Mouse (Mus musculus): ENCODE data around the gene Nudcd3.

Nudcd3 gene

GRCm38 (mm10) chr11:6178673-6179166 lies 21.5 kb downstream of the Nudcd3 start:
- peak; percentile 39 for DNase-seq (ENCODE audit: inconsistent ontology term)

DNA sequence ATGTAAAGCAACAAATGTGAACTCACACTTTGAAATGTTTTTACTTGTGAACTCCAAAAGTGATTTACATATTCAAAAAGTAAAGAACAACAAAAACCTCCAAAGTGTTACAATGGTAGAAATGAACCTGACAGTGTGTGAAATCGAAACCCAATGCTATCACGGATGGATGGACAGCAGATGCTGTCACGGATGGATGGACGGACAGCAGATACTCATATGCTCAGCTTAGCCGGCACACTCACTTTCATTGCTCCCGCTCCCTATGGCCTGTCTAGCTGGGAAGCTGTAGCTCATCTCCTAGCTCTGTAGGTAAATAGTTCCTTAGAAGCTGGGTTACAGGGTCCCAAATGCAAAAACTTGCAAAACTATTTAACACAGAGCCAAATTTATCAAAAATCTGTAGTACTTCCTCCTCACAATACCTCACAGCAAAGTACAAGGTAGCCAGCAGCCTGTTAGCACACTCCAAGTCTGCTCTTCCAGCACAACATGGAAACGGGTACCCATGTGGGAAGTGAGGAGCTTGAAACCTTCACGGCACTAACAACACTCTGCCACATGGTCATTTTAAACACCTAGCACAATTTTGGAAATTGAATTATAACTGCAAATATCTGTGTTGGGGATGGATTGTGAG lies 22.3 kb downstream of the Nudcd3 start:
- peak; percentile 21 for DNase-seq (ENCODE audit: inconsistent ontology term)

GRCm38 (mm10) chr11:6175506-6175905 lies 24.7 kb downstream of the Nudcd3 start:
- no peak for DNase-seq (ENCODE audit: inconsistent ontology term)

DNA sequence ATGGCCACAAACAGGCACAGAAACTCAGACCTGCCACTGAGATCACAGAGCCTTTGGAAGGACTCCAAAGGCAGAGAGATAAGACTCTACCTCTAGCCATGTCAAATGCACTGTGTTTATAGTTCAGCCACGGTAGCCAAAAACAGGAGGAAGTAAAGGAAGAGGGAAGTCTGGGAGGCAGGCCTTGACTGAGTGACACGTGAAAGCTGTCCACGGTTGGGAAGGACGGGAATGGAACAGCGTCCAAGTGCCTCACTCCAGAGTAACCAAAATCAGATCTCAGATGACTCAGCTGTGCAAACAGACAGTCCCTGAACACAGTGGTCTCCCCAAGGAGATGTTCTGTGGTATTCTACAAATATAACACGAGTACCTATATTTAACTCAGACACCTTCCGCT lies 25.5 kb downstream of the Nudcd3 start:
- DNase-seq (ENCODE audit: inconsistent ontology term), result no peak

- peak; percentile 5 for DNase-seq (ENCODE audit: inconsistent ontology term)
Measured at GRCm38 (mm10) chr11:6169041-6169663, 31.1 kb downstream of the Nudcd3 start.

- no peak for DNase-seq (ENCODE audit: inconsistent ontology term)
Measured at GRCm38 (mm10) chr11:6166351-6166750, 33.9 kb downstream of the Nudcd3 start.

GRCm38 (mm10) chr11:6165391-6166081 lies 34.7 kb downstream of the Nudcd3 start:
- no peak for DNase-seq (ENCODE audit: inconsistent ontology term)

GRCm38 (mm10) chr11:6164781-6165180 lies 35.4 kb downstream of the Nudcd3 start:
- DNase-seq (ENCODE audit: inconsistent ontology term), result no peak

- no peak for DNase-seq (ENCODE audit: inconsistent ontology term)
Measured at GRCm38 (mm10) chr11:6163706-6164105, 36.5 kb downstream of the Nudcd3 start.

DNA sequence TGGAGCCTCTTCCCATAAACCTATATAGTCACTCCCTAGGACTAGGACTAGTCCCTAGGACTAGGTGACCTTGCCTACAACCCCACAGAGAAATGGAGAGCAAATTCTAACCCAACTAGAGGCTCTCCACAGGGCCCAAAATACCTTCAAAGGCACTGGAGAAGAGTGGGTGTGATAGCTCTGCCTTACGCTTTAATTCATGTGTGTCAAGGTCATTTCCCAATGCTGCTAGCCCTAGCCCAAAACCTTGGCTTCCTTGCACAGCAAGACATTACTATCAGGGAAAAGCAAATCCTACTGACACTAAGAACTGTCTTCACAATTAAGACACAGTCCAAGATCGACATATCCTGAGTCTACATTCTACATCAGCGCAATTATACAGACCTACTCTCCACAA lies 37.2 kb downstream of the Nudcd3 start:
- DNase-seq (ENCODE audit: inconsistent ontology term), result no peak

DNA sequence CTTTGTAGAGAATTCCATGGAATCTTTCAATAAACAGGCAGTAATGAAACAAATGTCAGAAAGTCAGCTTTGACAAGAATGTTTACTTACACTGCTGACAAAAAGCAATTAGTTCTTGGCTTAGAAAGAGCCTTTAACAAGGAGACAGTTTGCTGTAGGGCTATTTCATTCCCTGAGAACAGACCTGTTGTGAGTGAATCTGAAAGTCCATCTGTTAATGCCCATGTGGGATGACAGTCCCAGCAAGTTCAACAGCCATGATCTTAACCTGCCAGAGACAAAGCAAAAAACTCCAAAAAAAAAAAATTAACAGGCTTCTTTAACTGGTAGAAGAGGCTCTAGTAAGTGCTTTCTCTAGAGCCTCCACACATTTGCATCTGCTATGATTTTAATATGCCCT lies 38.7 kb downstream of the Nudcd3 start:
- no peak for DNase-seq (ENCODE audit: inconsistent ontology term)

DNA sequence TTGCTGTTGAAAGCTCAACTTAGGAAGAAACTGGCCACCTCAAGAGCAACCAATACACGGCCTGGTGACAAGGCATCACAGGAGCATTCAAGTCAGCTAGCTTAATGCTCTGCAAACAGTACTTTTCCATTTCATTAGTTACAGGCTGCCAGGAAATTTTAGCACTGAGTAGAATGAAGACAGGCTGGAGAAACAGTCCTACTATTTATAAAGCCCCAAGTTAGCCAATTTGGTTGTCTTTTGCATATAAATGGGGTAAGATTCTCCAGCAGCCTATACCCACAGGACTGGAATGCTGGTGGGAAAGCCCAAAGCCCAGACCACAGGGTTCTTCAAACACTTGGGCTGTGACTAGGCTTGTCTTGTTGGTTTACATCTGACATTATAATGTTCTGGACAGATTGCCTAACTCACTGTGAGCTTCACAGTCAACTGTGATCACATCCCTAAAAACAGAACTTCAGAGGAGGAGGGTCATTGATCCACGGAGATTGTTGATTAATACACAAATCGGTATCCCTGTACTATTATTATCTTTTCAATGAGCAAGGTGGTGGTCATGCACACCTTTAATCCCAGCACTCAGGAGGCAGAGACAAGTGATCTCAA lies 39.4 kb downstream of the Nudcd3 start:
- peak; percentile 60 for DNase-seq (ENCODE audit: inconsistent ontology term)

- no peak for DNase-seq (ENCODE audit: inconsistent ontology term)
Measured at GRCm38 (mm10) chr11:6159704-6160275, 40.4 kb downstream of the Nudcd3 start.

DNA sequence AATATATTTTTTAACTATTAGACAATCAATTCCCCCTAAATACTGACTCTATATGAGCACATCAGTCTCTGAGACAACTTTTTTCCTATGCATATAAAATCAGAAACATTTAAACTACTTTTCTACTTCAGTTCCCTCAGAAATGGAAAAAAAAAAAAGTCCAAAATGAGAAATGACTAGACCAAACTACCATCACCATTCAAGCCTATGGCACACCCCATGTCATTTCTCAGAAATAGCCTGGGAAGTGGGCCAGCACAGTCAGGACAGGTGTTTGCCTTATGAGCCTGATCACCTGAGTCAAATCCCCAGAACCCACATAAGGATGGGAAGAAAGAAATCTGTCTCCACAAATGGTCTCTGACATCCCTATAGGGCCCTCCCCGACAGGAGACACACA lies 41.7 kb downstream of the Nudcd3 start:
- no peak for DNase-seq (ENCODE audit: inconsistent ontology term)

- DNase-seq (ENCODE audit: inconsistent ontology term), result no peak
Measured at GRCm38 (mm10) chr11:6157119-6157518, 43.1 kb downstream of the Nudcd3 start.

GRCm38 (mm10) chr11:6156651-6157050 lies 43.6 kb downstream of the Nudcd3 start:
- no peak for DNase-seq (ENCODE audit: inconsistent ontology term)

DNA sequence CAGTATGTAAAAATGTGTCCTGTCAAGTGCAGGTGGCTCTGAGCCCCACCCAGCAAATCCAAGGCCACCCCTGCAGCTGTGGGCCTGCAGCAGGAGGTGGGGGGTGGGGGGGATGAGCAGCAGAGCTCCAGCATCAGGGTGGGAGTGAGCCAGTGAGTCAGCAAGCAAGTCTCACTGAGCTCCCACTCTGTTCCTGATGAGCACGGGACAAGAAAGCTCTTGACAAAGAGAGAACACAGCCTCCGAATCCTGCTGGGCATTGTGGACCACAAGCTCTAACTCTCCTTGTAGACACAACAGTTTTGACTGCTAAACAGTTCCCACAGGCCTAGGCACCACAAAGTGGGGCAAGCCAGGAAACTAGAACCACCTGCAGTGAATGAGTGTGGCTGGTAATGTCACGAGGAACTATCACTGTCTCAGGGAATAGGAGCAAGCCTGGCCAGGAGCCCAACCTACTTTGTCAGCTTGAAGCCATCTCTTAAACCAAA lies 46.0 kb downstream of the Nudcd3 start:
- DNase-seq (ENCODE audit: inconsistent ontology term), result peak; percentile 49

- DNase-seq (ENCODE audit: inconsistent ontology term), result no peak
Measured at GRCm38 (mm10) chr11:6152864-6153263, 47.4 kb downstream of the Nudcd3 start.

DNA sequence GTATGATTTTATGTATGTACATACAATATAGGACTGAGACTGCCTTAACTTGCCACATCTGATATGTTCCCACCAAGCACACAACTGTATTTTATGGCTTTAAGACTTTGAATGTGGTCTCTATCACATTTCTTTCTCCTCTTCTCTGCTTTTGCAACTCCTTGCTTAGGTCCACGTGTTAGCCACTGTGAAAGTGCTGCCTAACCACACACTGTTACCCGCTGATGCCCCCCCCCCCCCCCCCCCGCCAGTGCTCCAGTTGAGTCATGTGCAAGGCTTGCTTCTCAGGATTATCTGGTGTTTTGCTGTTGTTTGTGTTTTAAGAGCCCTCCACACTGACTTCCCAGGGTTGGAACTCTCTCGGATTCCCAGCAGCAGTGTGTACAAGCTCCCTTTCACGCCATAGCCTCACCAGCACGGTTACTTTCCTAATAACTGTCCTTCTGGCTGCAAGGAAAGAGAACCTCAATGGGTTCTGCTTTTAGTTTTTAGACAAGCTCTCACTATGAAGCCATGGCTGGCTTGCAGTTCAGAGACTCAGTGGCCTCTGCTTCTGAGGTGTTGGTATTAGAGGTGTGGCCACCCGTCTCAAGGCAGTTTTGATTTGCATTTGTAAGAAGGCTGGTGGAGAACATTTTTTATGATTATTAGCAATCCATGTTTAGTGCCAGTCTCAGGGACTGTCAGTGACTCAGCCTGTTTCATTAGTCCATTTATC lies 61.8 kb downstream of the Nudcd3 start:
- DNase-seq (ENCODE audit: inconsistent ontology term), result no peak

DNA sequence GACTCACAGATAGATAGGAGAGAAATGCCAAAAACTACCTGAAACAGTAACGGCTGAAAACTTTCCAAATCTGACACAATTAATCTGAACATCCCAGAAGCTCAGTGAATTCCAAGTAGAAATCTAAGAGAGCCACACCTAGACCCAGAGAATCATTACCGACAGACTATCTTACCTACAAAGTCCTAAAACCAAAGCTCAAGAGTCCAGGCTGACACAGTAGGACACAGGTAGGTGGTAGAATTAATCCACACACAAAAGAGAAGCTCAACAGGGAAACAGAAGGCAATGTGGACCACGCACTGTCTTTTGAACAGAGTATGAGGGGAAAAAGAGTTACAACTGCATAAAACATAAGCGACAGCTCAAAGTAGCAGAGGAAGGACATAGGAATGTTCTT lies 67.3 kb downstream of the Nudcd3 start:
- DNase-seq (ENCODE audit: inconsistent ontology term), result no peak

DNA sequence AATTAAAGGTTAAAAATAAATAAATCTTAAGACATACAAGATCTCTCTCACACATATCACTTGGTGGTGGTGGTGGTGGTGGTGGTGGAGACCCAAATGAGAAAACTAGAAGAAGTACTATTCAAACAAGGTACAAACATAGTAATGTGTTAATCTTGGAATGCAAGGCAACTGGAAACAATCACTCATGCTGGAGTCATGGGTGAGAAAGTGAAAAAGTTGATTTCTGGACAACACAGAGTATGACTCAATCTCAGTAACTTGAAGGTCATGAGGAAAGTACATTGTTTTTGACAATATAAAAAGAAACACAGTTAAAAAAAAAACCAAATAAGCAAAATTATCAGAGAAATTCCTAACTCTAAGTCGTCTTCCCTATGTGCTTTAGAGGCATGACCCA lies 69.6 kb downstream of the Nudcd3 start:
- no peak for DNase-seq (ENCODE audit: inconsistent ontology term)

Data from Muller cell, postnatal 12 days (primary cell).